Mouse (Mus musculus): ENCODE measurements around the gene Mthfsd.

- TF ChIP-seq POLR2A (IDR thresholded peaks at IDR 0.05; ENCODE audit: extremely low read depth, insufficient read depth, low read length) (no peak), CTCF (IDR thresholded peaks at IDR 0.05; ENCODE audit: low read depth, low read length) (no peak)
Measured at GRCm38 (mm10) chr8:121116591-121117185, 8.5 kb upstream of the Mthfsd start.

Measured in liver, adult 2 months (tissue).